Mouse (Mus musculus): ENCODE data around the gene Acox3.

Acox3 gene

DNA sequence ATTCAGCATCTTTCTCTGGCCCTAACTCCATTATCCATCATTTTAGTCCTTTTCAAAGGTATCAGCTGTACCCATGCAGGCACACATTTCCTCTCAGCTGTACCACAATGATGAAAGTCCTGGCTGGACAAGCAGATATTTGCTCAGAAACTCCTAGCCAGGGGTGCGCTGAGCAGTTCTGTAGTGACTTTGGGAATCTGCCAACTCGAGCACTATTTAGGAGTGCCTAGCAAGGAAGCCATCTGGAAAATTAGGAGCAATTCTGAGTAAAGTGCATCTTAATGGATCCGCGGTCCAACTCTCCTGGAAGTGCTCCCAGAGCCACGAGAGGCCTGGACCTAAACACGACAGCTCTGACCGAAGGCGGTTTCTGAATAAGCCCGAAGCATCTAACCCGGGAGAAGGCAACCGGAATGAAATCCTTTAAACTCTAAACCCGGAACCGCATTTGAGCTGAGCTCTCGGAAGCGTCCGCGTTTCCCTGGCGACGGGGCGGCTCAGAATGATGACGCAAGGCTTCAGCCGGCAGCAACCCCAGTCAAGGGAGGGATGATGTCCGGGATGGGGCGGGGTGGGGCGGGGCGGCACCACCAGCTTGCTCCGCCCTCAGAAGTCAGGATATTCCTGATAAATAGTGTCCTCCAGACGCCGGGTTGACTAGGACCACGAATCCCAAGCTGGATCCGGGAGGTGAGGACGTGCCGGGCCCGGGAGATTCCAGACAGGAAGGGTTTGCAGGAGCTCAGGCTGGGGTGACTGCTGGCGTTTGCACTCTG is at the start of gene Acox3:
Gene Acox3 (plus strand): TSS at position 596 of the 776 bp plus-strand sequence.
- in situ Hi-C loops (cut with MboI, MseI) = no loop called here

DNA sequence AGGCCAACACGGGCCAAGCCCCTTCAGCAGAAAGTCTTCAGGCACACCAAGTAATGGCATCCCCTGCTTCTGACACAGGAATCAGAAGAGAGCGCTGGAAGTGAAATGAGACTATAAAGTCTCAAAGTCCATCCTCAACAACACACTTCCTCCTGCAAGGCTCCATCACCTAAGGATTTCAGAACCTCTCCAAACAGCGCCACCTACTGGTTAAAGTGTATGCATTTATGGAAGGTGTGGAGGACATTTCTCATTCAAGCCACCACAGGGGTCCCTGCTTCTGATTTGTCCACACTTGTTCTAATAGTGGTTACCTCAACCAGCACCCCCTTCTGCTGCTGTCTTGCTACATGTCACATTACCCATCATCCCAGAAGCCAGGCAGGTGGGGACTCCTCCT is 46.6 kb upstream of the Acox3 start:
- in situ Hi-C loops (cut with MboI, MseI) = no loop called here

DNA sequence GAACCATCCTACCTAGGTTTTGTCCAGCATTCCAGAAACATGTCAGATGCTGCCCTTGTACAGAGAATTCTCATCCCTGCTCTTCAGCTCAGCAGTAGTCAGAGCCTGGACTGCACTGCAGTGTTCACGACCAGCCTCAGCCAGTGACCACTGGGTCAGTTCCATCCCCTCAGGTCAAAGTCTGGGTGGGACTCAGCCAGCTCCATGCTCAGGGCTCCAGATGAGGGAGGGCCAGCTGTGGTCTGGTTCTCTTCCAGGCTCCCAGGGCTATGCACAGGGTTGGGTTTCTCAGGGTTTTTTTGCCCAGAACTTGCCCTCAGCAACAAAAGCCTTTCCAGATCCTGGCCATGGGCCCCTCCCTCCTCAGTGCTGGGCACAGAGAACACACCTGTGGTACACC is 45.4 kb upstream of the Acox3 start:
- in situ Hi-C loops (cut with MboI, MseI) = no loop called here

DNA sequence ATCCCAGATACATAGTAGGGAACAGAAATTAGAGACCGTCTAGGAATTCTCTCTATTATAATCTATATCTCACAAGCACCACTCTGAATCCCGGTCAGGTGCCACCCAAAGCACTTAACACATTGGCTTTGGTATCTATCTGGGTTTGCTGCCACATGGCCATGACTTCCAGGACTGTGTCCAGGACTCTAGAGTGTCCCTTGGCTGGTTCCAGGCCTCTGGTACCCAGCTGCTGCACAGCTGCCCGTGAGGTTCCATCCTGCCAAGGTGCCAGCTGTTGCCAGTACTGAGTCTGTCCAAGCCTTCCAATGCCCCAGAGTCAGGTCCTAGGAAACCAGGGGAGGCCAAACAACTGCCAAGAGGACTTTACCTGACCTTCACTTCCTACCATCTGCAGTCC is 44.8 kb upstream of the Acox3 start:
- in situ Hi-C loops (cut with MboI, MseI) = no loop called here

DNA sequence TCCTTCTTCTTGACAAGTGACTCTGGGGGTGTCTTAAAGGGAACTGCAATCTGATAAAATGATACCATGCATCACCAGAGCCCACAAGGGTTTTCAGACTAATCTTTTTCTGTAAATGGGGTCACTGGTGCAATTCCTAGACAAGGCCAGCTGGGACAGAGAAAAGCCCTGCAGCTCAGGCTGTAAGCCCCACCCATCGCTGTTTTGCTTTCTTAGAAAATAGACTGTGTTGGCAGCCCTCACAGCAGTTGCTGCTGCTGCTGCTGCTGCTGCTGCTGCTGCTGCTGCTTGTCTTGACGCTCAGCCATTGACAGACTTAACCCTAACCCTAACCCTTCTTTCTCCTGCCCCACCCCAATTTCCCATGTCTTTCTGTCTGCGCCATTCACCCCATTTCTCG is 43.3 kb upstream of the Acox3 start:
- in situ Hi-C loops (cut with MboI, MseI) = no loop called here

DNA sequence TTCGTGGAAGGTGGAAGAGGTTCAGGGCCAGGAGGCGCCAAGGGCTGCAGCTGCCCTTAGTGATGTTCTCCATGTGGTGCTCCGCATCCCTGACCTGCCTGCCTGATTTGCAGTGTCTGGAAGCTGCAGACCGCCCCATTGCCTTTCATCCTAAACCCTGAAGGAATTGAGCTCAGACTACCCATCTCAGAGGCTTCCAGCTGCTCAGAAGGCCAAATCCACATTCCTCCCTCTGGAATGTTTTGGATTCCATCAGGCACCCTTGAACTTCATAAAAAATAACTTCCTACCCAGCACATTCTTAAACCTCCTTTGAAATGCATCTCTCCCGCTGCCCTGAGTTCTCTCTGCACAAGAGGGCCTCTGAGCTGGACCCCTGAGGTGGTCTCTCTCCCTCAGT is 42.3 kb upstream of the Acox3 start:
- in situ Hi-C loops (cut with MboI, MseI) = no loop called here

DNA sequence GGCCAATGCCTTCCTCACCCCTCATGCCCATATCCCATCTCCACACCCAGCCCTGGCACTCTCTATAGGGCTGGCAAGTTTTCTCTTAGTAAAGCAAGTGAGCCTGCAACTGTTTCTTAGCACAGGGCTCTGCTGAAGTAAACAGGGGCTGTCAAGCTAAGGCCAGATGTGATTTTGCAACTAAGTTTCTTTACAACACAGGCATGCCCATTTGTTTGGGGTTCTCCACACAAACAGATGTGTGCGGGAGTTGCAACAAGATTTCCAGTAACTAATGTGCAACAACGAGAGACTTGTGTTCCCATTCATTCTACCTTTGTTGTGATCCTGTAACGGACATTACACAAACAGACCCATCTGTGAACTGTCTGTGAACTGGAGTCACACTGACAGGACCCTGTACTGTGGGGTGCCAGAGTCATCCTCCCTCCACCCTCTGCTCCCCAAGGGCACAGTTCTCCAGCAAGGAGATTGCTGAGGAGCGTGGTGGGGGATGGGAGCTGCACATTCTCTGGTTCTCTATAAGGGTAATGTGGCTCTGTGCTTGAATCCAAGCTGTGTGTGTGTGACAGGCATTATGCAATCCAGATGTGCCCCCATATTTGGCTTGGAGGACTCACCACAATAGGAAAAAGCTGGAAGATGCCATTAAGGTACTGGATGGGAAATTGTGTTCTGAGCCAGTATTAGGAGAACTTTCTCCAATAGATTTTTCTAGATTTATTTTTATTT is 41.6 kb upstream of the Acox3 start:
- in situ Hi-C loops (cut with MboI, MseI) = no loop called here

DNA sequence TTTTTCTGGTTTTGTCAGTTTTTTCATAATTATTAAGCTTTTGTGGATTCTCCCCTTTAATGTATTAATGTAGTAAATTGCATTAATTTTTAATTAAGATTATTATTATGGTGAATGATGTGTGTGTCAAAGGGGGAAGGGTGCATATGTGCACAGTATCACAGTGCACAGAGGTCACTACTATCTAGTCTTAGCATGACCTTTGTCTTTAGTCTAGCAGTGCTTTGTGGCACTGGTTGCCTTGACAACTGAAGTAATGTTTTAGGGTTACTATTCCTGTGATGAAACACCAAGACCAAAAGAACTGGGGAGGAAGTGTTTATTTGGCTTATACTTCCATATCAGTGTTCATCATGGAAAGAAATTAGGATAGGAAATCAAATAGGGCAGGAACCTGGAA is 36.7 kb upstream of the Acox3 start:
- in situ Hi-C loops (cut with MboI, MseI) = no loop called here

DNA sequence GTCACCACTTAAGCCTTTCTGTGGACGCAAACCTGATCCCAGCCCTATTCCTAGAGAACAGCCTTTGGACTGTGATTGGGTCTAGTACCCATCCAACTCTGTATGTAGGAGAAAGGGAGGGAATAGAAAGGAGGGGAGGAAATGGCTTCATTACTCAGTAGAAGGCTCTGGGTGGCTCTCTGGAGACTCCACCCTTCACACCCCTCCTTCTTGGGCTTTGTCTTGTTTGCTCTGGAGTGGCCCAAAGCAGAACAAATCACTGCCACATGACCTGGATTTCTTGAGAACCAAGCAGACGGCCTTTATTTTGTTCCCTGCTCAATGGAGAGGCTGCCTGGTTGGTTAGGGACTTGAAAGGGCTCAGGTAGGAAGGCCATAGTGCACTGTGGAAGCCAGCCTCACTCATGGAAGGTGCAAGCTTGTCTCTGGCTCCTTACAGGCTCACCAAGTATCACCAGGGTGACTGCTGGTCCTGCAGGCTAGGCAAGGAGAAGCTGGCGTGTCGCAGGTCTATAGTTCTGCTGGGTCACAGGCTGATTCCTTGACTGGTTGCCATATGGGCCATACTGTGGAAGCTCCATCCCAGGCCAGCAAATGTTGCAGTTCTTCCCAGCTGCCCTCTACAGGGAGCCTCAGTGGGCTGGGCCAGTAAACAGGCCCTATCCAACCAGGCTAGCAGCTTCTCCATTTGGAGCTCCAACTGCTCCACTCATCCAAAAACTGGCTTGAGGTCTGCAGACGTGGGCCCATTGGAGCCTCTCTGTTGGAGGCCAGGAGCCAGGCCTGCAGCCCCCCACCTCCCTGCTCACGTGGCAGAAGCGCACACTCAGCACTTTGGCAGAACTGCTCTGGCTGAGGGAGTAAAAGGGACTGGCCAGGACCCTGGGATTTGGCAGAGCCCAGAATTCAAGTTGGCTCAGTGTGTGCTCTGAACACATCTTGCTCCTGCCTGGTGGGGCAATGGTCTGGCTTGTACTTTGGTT is 30.7 kb upstream of the Acox3 start:
- in situ Hi-C loops (cut with MboI, MseI) = no loop called here

DNA sequence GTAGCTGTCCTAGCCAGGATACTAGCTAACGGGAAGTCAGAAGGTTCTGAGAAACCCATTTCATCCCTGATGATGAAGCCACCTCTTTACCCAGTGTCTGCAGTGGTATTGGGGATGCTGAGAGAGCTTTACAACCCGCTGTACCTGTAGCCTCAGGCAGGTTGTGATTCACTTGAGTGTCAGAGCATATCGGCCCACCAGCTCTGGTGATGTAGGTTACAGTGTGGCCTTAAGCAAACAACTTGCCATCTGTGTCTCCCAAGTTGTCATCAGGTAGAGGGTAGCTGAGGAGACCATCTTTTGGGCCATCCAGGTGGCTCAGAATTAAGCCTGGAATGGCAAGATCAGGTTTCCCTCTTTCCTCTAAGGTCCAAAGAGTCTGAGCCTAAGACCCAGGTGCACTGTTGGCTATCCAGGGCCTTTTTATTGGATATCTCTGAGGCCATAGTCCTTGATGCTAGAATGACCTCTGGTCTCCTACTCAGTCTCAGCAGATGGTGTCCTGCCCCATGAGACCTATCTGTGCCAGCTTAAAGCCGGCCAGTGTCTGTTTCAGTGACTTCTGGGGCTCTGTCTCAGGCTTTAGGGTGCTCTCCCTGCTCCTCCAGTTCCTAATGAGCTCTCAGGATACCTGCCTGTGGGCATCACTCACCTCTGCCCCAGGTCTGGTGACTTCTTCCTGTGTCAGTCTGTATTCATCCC is 29.9 kb upstream of the Acox3 start:
- in situ Hi-C loops (cut with MboI, MseI) = no loop called here

DNA sequence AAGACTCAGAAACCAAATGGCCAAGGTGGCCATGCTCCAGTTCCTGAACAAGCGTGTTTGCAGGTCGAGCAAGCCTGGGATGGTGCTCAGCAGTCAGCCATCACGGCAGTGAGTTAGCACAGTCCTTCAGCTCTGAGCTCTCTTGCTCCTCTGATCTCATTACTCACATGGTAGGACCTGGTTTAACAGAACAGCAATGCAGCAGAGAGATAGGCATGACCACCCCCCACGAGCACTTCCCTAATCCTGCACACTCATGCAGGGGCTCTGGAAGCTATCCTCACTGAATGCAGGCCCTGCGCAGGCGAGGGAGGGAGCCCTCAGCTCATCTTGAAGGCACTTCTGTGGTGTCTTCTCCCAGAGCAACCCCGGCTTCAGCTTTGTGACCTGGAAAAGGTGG is 26.4 kb upstream of the Acox3 start:
- in situ Hi-C loops (cut with MboI, MseI) = no loop called here

DNA sequence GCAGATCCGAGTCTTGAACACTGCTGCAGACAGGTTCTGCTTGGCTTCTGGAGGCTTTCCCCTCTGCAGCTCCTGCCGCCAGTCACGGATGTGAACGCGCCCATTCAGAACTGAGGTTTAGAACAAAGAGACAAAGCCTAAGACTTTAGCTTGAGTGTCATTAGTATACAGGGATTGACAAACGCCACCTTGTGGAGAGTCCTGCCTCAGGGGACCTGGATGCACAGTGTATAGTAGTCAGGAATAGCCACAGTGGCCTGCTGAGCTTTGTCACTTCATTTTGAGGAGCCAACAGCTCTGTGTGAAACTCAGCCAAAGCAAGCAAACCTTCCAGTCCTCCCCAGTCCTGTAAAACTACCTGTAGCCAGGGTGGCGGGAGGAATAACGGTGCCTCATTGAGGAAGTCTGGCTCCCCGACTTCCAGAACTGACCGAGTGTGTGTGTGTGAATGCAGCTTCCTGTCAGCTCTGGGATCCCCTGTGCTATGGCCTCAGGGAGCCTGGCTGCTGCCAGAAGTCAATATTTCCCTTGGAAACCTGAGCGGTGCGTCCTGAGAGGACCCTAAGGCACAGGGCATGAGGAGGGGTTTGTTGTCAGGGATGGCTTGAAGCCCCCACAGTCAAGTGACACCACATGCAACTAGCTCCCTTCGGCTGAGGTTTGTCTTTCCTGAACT is 24.8 kb upstream of the Acox3 start:
- in situ Hi-C loops (cut with MboI, MseI) = no loop called here

DNA sequence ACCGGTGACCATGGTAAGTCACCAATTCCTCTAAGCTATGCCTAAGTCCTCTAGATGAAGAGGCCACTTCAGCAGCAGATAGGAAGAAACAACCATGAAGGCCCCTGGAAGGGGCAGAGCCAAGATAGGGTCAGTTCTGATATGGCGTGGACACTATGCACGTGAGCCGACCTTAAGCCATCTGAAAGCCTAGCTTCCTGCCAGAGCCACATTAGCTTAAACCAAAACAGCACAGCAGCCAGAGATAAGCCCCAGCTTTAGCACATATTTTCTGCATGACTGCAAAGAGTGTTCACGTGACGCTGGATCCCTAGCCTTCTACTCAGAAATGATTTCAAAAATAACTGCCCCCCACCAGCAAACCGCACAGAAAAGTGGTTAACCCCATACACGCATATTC is 23.4 kb upstream of the Acox3 start:
- in situ Hi-C loops (cut with MboI, MseI) = no loop called here

DNA sequence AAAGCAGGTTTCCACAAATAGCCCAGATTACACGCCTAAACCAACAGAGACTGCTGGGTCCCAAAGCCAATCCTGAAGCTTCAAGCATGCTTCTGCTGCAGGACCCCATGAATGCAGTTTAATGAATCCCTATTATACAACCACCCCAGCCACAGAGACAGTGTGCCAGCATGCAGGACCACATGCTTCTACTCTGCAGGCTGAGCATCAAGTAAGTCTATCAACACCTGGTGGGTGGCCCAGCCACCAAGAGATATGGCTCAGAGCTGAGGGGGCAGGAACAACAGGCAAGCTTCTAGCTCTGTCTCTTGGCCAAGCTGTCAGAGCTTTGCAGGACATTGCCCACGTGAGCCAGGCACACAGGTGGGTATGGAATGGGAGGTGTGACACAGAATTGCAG is 20.2 kb upstream of the Acox3 start:
- in situ Hi-C loops (cut with MboI, MseI) = no loop called here

DNA sequence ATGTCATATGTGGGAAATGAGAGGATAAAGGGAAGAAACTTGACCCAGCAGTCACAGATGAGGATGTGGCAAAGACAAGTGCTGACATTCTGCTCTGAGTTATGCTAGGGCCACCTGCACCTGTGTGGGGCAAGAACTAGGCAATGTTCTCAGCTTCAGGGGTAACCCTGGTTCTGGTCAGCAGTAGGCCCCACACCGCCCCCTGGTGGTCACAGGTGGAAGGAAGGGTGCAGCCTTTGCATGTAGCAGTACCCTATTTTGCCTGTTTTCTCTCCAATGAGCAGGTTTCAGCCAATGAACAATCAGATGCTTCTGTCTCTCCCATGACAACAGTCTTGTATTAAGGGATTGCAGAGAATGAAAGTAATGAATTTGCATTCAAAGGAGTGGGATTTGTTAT is 19.4 kb upstream of the Acox3 start:
- in situ Hi-C loops (cut with MboI, MseI) = no loop called here

DNA sequence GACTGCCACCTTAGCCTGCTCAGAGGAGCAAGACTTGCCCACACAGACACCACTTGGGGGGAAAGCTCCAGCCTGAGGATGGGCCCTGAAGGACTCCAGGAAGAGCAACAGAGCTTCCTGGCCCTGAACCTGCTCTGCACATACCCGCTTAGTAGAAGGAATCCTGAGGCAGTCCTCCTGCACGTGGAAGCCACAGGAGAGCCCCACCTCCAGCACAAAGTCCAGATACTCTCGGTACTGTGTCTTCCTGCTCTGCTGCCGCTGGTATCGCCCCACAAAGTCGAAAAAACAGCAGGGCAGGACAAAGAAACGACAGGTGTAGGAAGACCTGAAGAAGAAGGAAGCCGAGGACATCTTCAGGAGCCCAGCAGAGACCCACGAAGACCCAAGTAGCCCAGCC is 17.6 kb upstream of the Acox3 start:
- in situ Hi-C loops (cut with MboI, MseI) = no loop called here

DNA sequence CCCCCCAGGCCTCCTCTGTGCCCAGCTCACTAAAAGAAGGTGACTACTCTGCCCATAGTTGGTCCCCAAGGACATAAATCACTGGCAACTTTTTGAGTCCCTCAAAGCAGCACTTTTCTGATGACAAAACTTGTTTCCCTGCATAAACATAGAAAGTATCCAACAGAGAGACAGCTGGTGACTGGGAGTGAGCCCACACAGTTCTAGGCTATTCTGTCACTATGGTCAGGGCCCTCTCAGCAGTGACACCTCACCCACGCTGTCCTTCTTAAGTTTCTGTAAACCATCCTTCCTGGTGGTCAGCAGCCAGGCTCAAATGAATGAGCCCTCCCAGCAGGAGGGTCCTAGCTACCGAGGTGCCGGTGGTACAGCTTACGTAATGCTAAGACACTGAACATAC is 16.2 kb upstream of the Acox3 start:
- in situ Hi-C loops (cut with MboI, MseI) = no loop called here

DNA sequence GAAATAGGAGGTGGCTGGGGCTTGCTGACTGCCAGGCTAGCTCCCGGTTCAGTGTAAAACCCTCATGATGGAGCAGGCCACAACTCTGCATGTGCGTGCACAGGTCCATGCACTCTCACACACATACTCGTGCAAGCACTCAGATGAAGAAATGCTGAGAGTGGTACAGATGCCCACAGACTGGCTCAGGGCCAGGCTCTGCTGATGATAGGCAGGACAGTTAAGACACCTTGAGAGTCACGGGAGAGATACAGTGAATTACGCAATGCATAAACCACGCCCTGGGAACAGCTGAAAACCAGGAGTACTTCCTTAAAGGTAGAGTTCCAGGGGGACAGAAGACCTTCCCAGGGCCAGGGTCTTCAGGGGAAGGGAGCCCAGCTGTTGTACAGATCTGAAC is 11.3 kb upstream of the Acox3 start:
- in situ Hi-C loops (cut with MboI, MseI) = no loop called here

DNA sequence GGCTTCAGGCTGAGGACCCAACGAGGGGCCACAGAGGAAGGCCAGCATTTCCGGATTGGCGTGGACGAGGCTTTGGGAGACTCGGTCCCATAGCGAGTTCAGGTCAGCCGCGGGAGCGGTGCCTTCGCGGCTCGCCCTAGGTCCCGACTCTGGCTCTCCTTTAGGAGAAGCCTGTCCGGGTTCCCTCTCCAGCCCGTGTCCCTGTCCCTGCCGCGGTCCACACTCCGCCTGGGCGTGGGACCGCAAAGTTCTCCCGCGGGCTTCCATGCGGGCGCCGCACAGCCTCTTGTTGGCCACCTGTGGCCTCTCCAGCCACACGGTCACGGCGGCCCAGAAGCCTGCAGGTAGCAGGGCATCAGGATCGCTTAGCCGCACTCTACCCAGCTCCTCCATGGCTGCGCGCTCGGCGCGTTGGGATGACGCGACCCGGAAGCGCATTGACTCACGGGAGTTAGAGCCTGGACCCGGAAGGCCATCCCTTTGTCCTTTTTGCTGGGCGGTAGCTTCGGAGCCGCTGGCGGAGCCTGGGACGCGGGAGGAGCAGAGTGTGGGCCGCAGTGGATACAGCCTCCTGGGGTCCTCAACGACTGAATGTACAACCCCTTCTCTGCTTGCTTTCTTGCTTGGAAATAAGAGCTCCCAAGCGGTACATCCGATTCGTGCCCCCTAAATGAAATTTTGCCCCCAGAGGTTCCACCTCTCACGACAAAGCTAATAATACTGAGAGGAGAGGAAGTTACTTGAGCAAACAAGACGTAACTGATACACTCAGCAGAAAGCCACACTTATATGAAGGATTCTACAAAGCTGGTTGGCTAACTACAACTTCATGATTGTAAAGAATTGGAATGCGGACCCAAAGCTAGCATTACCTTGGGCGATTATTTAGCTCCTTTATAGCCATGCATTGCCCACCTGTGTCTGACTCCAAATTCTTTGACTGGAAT is 7.9 kb upstream of the Acox3 start, which contains the start of gene Trmt44:
Gene Trmt44 (minus strand): TSS at position 418 of the 947 bp plus-strand sequence.
- in situ Hi-C loops (cut with MboI, MseI) = no loop called here

Data from T-helper 2 cell (primary cell).